Mouse (Mus musculus) hindlimb bud, embryonic 11.5 days (tissue): Measurements from ENCODE around the gene Rpgrip1.

Source experiments
- DNase-seq: peaks from one replicate; pipeline ENCODE4 v3.0.0-alpha.2; 2012; ENCODE audit warnings: low read depth, low spot score; ENCODE audit errors: extremely low spot score

The Rpgrip1 gene

GRCm38 (mm10) chr14:52118823-52119608 is 8.5 kb downstream of the Rpgrip1 start:
- peak; percentile 71 for DNase-seq

GRCm38 (mm10) chr14:52120169-52120568 is 9.7 kb downstream of the Rpgrip1 start:
- no peak for DNase-seq

- no peak for DNase-seq
Observed at GRCm38 (mm10) chr14:52123918-52124317, 13.4 kb downstream of the Rpgrip1 start.

GRCm38 (mm10) chr14:52124636-52125035 is 14.1 kb downstream of the Rpgrip1 start:
- no peak for DNase-seq

GRCm38 (mm10) chr14:52133584-52133983 is 23.1 kb downstream of the Rpgrip1 start:
- no peak for DNase-seq

GRCm38 (mm10) chr14:52140577-52141444 is 30.3 kb downstream of the Rpgrip1 start:
- DNase-seq: no peak

GRCm38 (mm10) chr14:52141445-52142127 is 31.1 kb downstream of the Rpgrip1 start:
- no peak for DNase-seq

- no peak for DNase-seq
Observed at GRCm38 (mm10) chr14:52144165-52144564, 33.7 kb downstream of the Rpgrip1 start.

GRCm38 (mm10) chr14:52146540-52146939 is 36.0 kb downstream of the Rpgrip1 start:
- no peak for DNase-seq

GRCm38 (mm10) chr14:52149888-52150287 is 39.4 kb downstream of the Rpgrip1 start:
- no peak for DNase-seq

GRCm38 (mm10) chr14:52152179-52152578 is 41.7 kb downstream of the Rpgrip1 start:
- DNase-seq: no peak

GRCm38 (mm10) chr14:52152613-52153012 is 42.1 kb downstream of the Rpgrip1 start:
- no peak for DNase-seq

GRCm38 (mm10) chr14:52155008-52155407 is 44.5 kb downstream of the Rpgrip1 start:
- no peak for DNase-seq

GRCm38 (mm10) chr14:52160911-52161310 is 50.4 kb downstream of the Rpgrip1 start:
- no peak for DNase-seq

GRCm38 (mm10) chr14:52166571-52166970 is 56.1 kb downstream of the Rpgrip1 start:
- no peak for DNase-seq

GRCm38 (mm10) chr14:52188788-52189187 is 78.3 kb downstream of the Rpgrip1 start:
- no peak for DNase-seq

GRCm38 (mm10) chr14:52189519-52189918 is 79.0 kb downstream of the Rpgrip1 start:
- no peak for DNase-seq

GRCm38 (mm10) chr14:52190740-52191359 is 80.3 kb downstream of the Rpgrip1 start:
- no peak for DNase-seq

- peak; percentile 47 for DNase-seq
Observed at GRCm38 (mm10) chr14:52195691-52196090, 85.2 kb downstream of the Rpgrip1 start.

- DNase-seq: no peak
Observed at GRCm38 (mm10) chr14:52196230-52197155, 86.0 kb downstream of the Rpgrip1 start.
